Mouse (Mus musculus) gastrocnemius, postnatal 10 days (tissue): ENCODE data around the gene Ccdc92. TPM values are rescaled to one million over a fixed set of nuclear protein-coding genes. Genes with fewer than 3 reads are reported as not detected.

Source experiments
- total RNA-seq, 2 experiments: library from RNA; stranded (reverse); gene quantifications; 2 replicates each; pipeline ENCODE4 v1.2.3; 2021

Ccdc92 gene
- total RNA-seq, 2 experiments from 2014 or later: 0.61 TPM

Other genes with a start within 250 kb of the Ccdc92 start
- gene Atp6v0a2, start 233.8 kb downstream of the Ccdc92 start, total RNA-seq: 10 to 100 TPM; 20.4 to 25.7 TPM
- under 1 TPM; 0.07 to 0.19 TPM for gene Dnah10, start 137.3 kb downstream of the Ccdc92 start, total RNA-seq
- 10 to 100 TPM; 24.7 to 26.4 TPM for gene Zfp664, start 267 bp upstream of the Ccdc92 start, total RNA-seq
- 1 to 10 TPM; 1.6 to 2.3 TPM for gene Rflna, start 140.8 kb upstream of the Ccdc92 start, total RNA-seq